Mouse (Mus musculus) lung, adult 2 months (tissue): ENCODE data around the gene Gm20388.

Experiments
- CTCF ChIP-seq: fragments of 200-500 bp; IDR thresholded peaks from 2 replicates; pipeline ENCODE4 v1.5.1; 2011; ENCODE audit warnings: mild to moderate bottlenecking, low read length, control low read depth; ENCODE audit not compliant: insufficient read depth
- POLR2A ChIP-seq: fragments of 200-500 bp; IDR thresholded peaks from 2 replicates; pipeline ENCODE4 v1.6.1; 2011; ENCODE audit warnings: low read depth, mild to moderate bottlenecking, control low read depth, low read length, borderline replicate concordance; ENCODE audit errors: extremely low read depth

GRCm38 (mm10) chr8:120482015-120482689, 571.5 kb downstream of the Gm20388 start:
- no peak for TF ChIP-seq CTCF
- no peak for TF ChIP-seq POLR2A
